Mouse (Mus musculus) lung, embryonic 14.5 days (tissue): ENCODE data around the gene Gbe1. TPM values are rescaled to one million over a fixed set of nuclear protein-coding genes. Genes with fewer than 3 reads are reported as not detected.

ENCODE experiments used
- ATAC-seq: fragments of 200-750 bp; cut with Nextera tagmentation; 2 replicates; pipeline ENCODE4 v1.8.0; 2017; ENCODE audit warnings: mild to moderate bottlenecking, moderate TSS enrichment, moderate library complexity; ENCODE audit not compliant: insufficient read depth
- DNase-seq: peaks from one replicate; pipeline ENCODE4 v3.0.0-alpha.2; 2015
- H3K27ac ChIP-seq: fragments of 300-500 bp; sonication (generic); 2 replicates; pipeline ENCODE4 v1.5.1; 2014; ENCODE audit warnings: low read depth, mild to moderate bottlenecking, moderate library complexity
- H3K27me3 ChIP-seq: fragments of 300-500 bp; sonication (generic); 2 replicates; pipeline ENCODE4 v1.6.1; 2014; ENCODE audit warnings: low read length, control low read depth; ENCODE audit not compliant: insufficient read depth
- H3K36me3 ChIP-seq: fragments of 300-500 bp; sonication (generic); 2 replicates; pipeline ENCODE4 v1.6.1; 2014; ENCODE audit warnings: control low read depth; ENCODE audit not compliant: insufficient read depth
- H3K4me1 ChIP-seq: fragments of 300-500 bp; sonication (generic); 2 replicates; pipeline ENCODE4 v1.6.1; 2014; ENCODE audit warnings: antibody characterized with exemption, control low read depth; ENCODE audit not compliant: insufficient read depth
- H3K4me2 ChIP-seq: fragments of 300-500 bp; sonication (generic); 2 replicates; pipeline ENCODE4 v1.6.1; 2014; ENCODE audit warnings: mild to moderate bottlenecking
- H3K4me3 ChIP-seq: fragments of 300-500 bp; sonication (generic); 2 replicates; pipeline ENCODE4 v1.5.1; 2014; ENCODE audit warnings: low read depth, low read length
- H3K9ac ChIP-seq: fragments of 300-500 bp; sonication (generic); 2 replicates; pipeline ENCODE4 v1.6.1; 2014
- H3K9me3 ChIP-seq: fragments of 300-500 bp; sonication (generic); 2 replicates; pipeline ENCODE4 v1.6.1; 2016; ENCODE audit warnings: low read depth, low read length, control low read depth
- CTCF ChIP-seq: IDR thresholded peaks from 2 replicates; pipeline ENCODE4 v1.5.1; 2016; ENCODE audit warnings: antibody characterized with exemption, low read depth
- WGBS: fragments of 180-500 bp; shearing (Covaris S2); extraction: QIAGEN DNeasy Blood & Tissue Kit; methylation state at CpG from one replicate; pipeline ENCODE4 v1.1.7; 2014; 5-methylcytosine and 5-hydroxymethylcytosine counted together
- polyA plus RNA-seq: library from polyadenylated mRNA; unstranded; fragments of >200 nt; fragmentation: Nextera tagmentation; extraction: Ambion mirVana; gene quantifications from 2 replicates; pipeline ENCODE4 v1.2.1, GENCODE M21; 2014

Gbe1 gene
- polyA plus RNA-seq, 1 experiment from 2014 or later: 19.1 TPM

DNA sequence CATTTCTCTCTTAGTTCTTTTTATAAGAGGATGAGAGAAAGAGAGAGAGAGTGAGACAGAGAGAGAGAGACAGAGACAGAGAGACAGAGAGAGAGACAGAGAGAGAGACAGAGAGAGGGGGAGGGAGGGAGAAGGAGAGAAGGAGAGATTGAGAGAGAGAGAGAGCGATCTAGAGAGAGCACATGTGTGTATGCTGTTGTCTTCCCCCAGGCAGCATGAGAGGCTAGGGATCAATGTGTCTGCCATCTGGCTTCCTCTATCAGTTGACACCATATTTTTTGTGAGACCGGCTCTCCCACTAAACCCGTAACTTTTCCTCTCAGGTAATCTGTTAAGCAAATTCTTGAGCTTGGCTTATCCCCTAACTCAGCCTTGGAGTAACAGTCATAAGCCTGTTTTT, 304.4 kb downstream of the Gbe1 start:
- no peak for TF ChIP-seq CTCF
- ATAC-seq: no peak
- no peak overlapping the region for H3K4me2 ChIP-seq
- H3K9me3 ChIP-seq: no peaks in the 10 kb centered on the region
- H3K9ac ChIP-seq: no peak overlapping the region
- WGBS: 72% methylated on average over 3 of the region's 3 CpGs
- H3K4me3 ChIP-seq: no peak overlapping the region
- H3K36me3 ChIP-seq: no peaks in the 10 kb centered on the region
- no peaks in the 10 kb centered on the region for H3K27me3 ChIP-seq
- DNase-seq: no peak
- H3K4me1 ChIP-seq: no peaks in the 10 kb centered on the region
- H3K27ac ChIP-seq: no peak overlapping the region
